Mouse (Mus musculus): ENCODE measurements around the gene H2-Q7. TPM values are rescaled to one million over a fixed set of nuclear protein-coding genes. Genes with fewer than 3 reads are reported as not detected.
"Not testable (repeated sequence)": the region's sequence is repeated elsewhere in the genome, so short reads cannot be mapped to it uniquely, and the experiment has no call there.

Gene H2-Q7
- polyA plus RNA-seq, 1 experiment from 2014 or later = 10.0 TPM

DNA sequence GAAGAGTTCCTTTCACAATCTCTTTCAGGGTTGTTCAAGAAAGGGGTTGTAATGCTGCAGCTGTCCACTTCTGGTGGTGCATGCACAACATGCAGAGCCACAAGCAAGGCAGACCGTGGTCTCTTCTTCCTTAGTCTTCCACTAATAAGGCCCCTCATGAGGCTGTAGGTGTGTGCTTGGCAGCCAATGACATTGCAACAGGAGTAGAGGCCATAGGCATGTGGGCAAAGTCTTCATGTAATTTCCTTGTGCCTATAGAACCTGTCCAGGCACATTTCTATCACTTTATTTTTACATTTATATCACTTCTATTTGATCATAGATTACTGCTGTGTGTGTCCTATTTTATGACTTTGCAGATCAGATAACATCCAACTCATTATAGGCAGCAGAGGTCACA lies 19.3 kb downstream of the H2-Q7 start:
- not testable (repeated sequence) for DNase-seq (ENCODE audit: low spot score, missing footprints); ATAC-seq (ENCODE audit: low FRiP score); H3K27ac ChIP-seq (ENCODE audit: low read depth, low read length)

DNA sequence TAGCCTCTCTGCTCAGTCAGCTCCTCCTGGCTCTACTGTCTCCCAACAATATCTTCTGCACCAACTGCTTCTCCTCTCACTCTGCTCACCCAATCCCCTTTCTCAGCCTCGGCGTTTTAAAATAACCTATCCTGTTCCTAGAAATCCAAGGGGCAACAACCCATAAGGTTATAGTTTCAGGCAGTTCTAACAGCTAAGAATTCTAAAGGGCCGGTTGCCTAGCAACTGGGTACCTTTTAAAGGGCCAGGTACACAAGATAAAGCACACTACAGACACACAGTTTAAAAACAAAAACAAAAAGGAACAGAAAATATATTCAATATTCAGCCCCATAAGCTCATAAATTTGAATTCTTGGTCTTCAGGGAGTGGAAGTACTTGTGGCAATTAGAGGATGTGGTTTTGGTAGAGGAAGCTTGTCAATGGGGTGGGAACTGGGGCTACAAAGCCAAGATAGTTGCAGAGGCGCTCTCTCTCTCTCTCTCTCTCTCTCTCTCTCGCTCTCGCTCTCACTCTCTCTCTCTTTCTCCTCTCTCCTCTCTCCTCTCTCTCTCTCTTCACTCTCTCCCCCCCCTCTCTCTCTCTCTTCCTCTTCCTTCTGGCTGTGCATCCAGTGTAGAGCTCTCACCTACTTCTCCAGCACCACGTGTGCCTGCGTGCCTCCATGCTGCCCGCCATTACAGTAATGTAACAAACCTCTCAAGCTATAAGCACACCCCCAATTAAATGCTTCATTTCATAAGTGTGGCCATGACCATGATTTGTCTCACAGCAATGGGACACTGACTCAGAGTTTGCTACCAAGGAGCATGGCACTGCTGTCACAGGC lies 21.8 kb downstream of the H2-Q7 start:
- DNase-seq (ENCODE audit: low spot score, missing footprints); H3K27ac ChIP-seq (ENCODE audit: low read depth, low read length); H3K4me3 ChIP-seq (ENCODE audit: low read depth, low read length); H3K9me3 ChIP-seq (ENCODE audit: control insufficient read depth, low read length); H3K36me3 ChIP-seq (ENCODE audit: control insufficient read depth, insufficient read depth, low read length); H3K4me2 ChIP-seq; H3K9ac ChIP-seq (ENCODE audit: low read length); ATAC-seq (ENCODE audit: low FRiP score); H3K4me1 ChIP-seq (ENCODE audit: control insufficient read depth, insufficient read depth, low read length); H3K27me3 ChIP-seq (ENCODE audit: control insufficient read depth, insufficient read depth, low read length): not testable (repeated sequence)
- 66% methylated on average over 3 of the region's 9 CpGs for WGBS

More for the DNA sequence above, 19.3 kb downstream of the H2-Q7 start:
- H3K4me2 ChIP-seq; H3K9ac ChIP-seq (ENCODE audit: low read length); H3K9me3 ChIP-seq (ENCODE audit: control insufficient read depth, low read length); H3K4me3 ChIP-seq (ENCODE audit: low read depth, low read length); H3K27me3 ChIP-seq (ENCODE audit: control insufficient read depth, insufficient read depth, low read length); H3K36me3 ChIP-seq (ENCODE audit: control insufficient read depth, insufficient read depth, low read length); H3K4me1 ChIP-seq (ENCODE audit: control insufficient read depth, insufficient read depth, low read length): not testable (repeated sequence)
- no CpG with 5 or more reads among the region's 1 CpGs for WGBS

DNA sequence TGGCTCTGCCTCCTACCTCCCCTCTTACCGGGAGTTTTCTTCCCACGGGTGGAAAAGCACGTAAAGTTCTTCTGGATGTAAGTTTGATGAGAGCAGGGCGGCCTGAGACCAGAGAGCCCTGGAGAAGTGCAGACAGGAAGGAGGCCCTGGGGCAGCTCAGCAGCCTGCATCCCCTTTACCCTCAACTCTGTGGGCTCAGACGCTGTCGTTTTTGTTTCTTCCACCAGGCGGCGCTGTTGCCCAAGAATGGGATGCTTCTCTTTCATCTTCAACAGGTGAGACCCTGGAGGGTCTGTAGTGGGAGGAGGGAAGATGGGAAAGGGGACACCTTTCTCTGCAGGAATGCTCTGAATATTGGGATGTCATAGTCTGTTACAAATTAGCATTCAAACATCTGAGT lies 26.7 kb downstream of the H2-Q7 start:
- H3K9me3 ChIP-seq (ENCODE audit: control insufficient read depth, low read length); ATAC-seq (ENCODE audit: low FRiP score); H3K4me2 ChIP-seq; H3K27ac ChIP-seq (ENCODE audit: low read depth, low read length); H3K36me3 ChIP-seq (ENCODE audit: control insufficient read depth, insufficient read depth, low read length); H3K4me3 ChIP-seq (ENCODE audit: low read depth, low read length); H3K9ac ChIP-seq (ENCODE audit: low read length); H3K4me1 ChIP-seq (ENCODE audit: control insufficient read depth, insufficient read depth, low read length): not testable (repeated sequence)
- 3% methylated on average over 8 of the region's 8 CpGs for whole genome bisulfite sequencing
- peaks cover 18% of the 10 kb centered on the region for H3K27me3 ChIP-seq (ENCODE audit: control insufficient read depth, insufficient read depth, low read length)
- peak; percentile 95 for DNase-seq (ENCODE audit: low spot score, missing footprints)

GRCm38 (mm10) chr17:35468936-35469335 lies 30.0 kb downstream of the H2-Q7 start:
- 67% methylated on average over 3 of the region's 3 CpGs for WGBS
- ATAC-seq (ENCODE audit: low FRiP score); H3K27ac ChIP-seq (ENCODE audit: low read depth, low read length); H3K4me2 ChIP-seq; H3K9me3 ChIP-seq (ENCODE audit: control insufficient read depth, low read length); H3K36me3 ChIP-seq (ENCODE audit: control insufficient read depth, insufficient read depth, low read length); DNase-seq (ENCODE audit: low spot score, missing footprints); H3K4me1 ChIP-seq (ENCODE audit: control insufficient read depth, insufficient read depth, low read length); H3K4me3 ChIP-seq (ENCODE audit: low read depth, low read length); H3K9ac ChIP-seq (ENCODE audit: low read length): not testable (repeated sequence)
- H3K27me3 ChIP-seq (ENCODE audit: control insufficient read depth, insufficient read depth, low read length) = peaks cover 21% of the 10 kb centered on the region

DNA sequence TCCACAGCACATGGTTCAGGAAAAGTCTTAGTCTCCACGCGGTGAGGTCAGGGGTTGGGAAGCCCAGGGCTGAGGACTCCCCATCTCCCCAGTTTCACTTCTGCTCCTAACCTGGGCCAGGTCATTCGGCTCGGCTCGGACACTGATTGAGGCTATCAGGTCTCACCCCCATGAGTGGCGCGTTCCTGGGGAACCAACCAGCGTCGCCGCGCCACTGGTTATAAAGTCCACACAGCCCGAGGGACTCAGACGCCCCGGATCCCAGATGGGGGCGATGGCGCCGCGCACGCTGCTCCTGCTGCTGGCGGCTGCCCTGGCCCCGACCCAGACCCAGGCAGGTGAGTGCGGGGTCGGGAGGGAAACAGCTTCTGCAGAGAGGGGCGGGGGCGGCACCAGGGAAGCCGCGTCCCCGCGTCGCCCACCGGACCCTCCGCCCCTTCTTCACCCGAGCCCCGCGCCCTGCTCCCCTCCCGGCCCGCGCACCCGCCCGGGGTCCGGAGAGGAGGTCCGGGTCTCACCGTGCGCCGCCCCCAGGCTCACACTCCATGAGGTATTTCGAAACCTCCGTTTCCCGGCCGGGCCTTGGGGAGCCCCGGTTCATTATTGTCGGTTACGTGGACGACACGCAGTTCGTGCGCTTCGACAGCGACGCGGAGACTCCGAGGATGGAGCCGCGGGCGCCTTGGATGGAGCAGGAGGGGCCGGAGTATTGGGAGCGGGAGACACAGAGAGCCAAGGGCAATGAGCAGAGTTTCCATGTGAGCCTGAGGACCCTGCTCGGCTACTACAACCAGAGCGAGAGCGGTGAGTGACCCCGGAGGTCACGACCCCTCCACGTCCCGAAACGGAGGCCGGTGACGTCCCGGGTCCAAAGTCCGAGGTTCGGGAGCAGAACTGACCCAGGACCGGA lies 31.1 kb downstream of the H2-Q7 start, which contains the start of gene H2-Q10:
TSS of gene H2-Q10 (plus strand) at position 248 of the 910 bp plus-strand sequence.
- Histone ChIP-seq H3K9ac (ENCODE audit: low read length) (peak within 1 kb of the TSS; percentile 18; the same call in 1 of the 2 replicates), H3K27me3 (ENCODE audit: control insufficient read depth, insufficient read depth, low read length) (peaks cover 21% of the 10 kb centered on the region), H3K4me1 (ENCODE audit: control insufficient read depth, insufficient read depth, low read length) (peaks cover 8% of the 10 kb centered on the region), H3K36me3 (ENCODE audit: control insufficient read depth, insufficient read depth, low read length) (no peaks in the 10 kb centered on the region), H3K4me2 (peak within 1 kb of the TSS; percentile 64), H3K4me3 (ENCODE audit: low read depth, low read length) (peak within 1 kb of the TSS; percentile 37), H3K9me3 (ENCODE audit: control insufficient read depth, low read length) (no peaks in the 10 kb centered on the region), H3K27ac (ENCODE audit: low read depth, low read length) (no peak within 1 kb of the TSS)
- ATAC-seq (ENCODE audit: low FRiP score) (0 out of 2 replicates have a peak, but pooled peaks have one; percentile 9), DNase-seq (ENCODE audit: low spot score, missing footprints) (peak; percentile 91)
- WGBS = 2% methylated on average over 75 of the region's 80 CpGs

- ATAC-seq (ENCODE audit: low FRiP score) (no peak), DNase-seq (ENCODE audit: low spot score, missing footprints) (peak; percentile 92)
- Histone ChIP-seq H3K27me3 (ENCODE audit: control insufficient read depth, insufficient read depth, low read length) (no peaks in the 10 kb centered on the region), H3K4me1 (ENCODE audit: control insufficient read depth, insufficient read depth, low read length) (no peaks in the 10 kb centered on the region), H3K9ac (ENCODE audit: low read length) (no peak overlapping the region), H3K36me3 (ENCODE audit: control insufficient read depth, insufficient read depth, low read length) (no peaks in the 10 kb centered on the region), H3K4me2 (no peak overlapping the region), H3K9me3 (ENCODE audit: control insufficient read depth, low read length) (no peaks in the 10 kb centered on the region), H3K27ac (ENCODE audit: low read depth, low read length) (no peak overlapping the region), H3K4me3 (ENCODE audit: low read depth, low read length) (no peak overlapping the region)
- WGBS = 2% methylated on average over 9 of the region's 9 CpGs
Measured at GRCm38 (mm10) chr17:35484066-35484465, 45.1 kb downstream of the H2-Q7 start.

DNA sequence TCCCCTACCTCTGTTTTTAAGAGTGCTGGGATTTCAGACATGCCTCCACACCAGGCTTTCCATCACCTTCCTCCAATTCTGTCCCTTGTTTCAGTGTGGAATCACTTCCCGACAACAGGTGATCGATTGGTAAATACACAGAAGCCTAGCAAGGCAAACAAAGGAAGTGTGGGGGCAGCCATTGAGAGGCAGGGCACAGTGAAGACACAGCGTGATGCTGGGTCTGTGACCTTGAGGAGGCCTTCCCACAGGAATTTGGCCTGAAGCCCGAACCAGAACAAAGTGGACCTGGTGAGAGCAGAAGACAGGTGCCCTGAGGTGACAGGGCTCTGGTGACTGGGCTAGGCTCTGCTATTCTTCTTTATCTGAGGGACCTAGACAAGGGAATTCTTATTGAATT lies 46.7 kb downstream of the H2-Q7 start:
- Histone ChIP-seq H3K9ac (ENCODE audit: low read length) (no peak overlapping the region), H3K4me2 (no peak overlapping the region), H3K36me3 (ENCODE audit: control insufficient read depth, insufficient read depth, low read length) (no peaks in the 10 kb centered on the region), H3K4me1 (ENCODE audit: control insufficient read depth, insufficient read depth, low read length) (no peaks in the 10 kb centered on the region), H3K27ac (ENCODE audit: low read depth, low read length) (no peak overlapping the region), H3K9me3 (ENCODE audit: control insufficient read depth, low read length) (no peaks in the 10 kb centered on the region), H3K4me3 (ENCODE audit: low read depth, low read length) (no peak overlapping the region), H3K27me3 (ENCODE audit: control insufficient read depth, insufficient read depth, low read length) (no peaks in the 10 kb centered on the region)
- ATAC-seq (ENCODE audit: low FRiP score) = no peak
- DNase-seq (ENCODE audit: low spot score, missing footprints) = peak; percentile 67
- WGBS = 43% methylated on average over 4 of the region's 4 CpGs

- no peak overlapping the region for H3K9ac ChIP-seq (ENCODE audit: low read length)
- no peak overlapping the region for H3K27ac ChIP-seq (ENCODE audit: low read depth, low read length)
- no peak overlapping the region for H3K4me3 ChIP-seq (ENCODE audit: low read depth, low read length)
- no peaks in the 10 kb centered on the region for H3K9me3 ChIP-seq (ENCODE audit: control insufficient read depth, low read length)
- 67% methylated on average over 10 of the region's 10 CpGs for WGBS
- H3K4me2 ChIP-seq = no peak overlapping the region
- peak; percentile 73 for DNase-seq (ENCODE audit: low spot score, missing footprints)
- no peak for ATAC-seq (ENCODE audit: low FRiP score)
- no peaks in the 10 kb centered on the region for H3K27me3 ChIP-seq (ENCODE audit: control insufficient read depth, insufficient read depth, low read length)
- H3K36me3 ChIP-seq (ENCODE audit: control insufficient read depth, insufficient read depth, low read length) = no peaks in the 10 kb centered on the region
- no peaks in the 10 kb centered on the region for H3K4me1 ChIP-seq (ENCODE audit: control insufficient read depth, insufficient read depth, low read length)
Measured at GRCm38 (mm10) chr17:35486726-35487125, 47.8 kb downstream of the H2-Q7 start.

DNA sequence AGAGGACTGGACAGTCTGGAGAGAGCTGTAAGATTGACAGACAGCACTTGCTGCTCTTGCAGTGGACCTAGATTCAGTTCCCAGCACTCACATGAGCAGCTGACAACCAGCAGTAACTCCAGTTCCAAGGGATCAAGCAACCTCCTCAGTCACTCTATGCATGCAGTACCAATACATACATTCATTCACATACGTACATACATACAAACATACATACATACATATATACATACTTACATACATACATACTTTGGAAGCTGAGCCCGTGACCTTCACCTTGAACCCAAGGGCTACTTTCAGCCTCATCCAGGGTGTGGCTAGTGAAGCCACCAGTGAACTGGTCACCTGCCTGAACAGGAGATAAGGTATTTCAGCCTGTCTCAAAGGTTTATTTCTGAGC lies 49.1 kb downstream of the H2-Q7 start:
- no peaks in the 10 kb centered on the region for H3K9me3 ChIP-seq (ENCODE audit: control insufficient read depth, low read length)
- H3K9ac ChIP-seq (ENCODE audit: low read length) = no peak overlapping the region
- H3K4me1 ChIP-seq (ENCODE audit: control insufficient read depth, insufficient read depth, low read length) = no peaks in the 10 kb centered on the region
- no peak overlapping the region for H3K27ac ChIP-seq (ENCODE audit: low read depth, low read length)
- no peaks in the 10 kb centered on the region for H3K27me3 ChIP-seq (ENCODE audit: control insufficient read depth, insufficient read depth, low read length)
- 88% methylated on average over 2 of the region's 2 CpGs for WGBS
- no peak for ATAC-seq (ENCODE audit: low FRiP score)
- H3K4me2 ChIP-seq = no peak overlapping the region
- no peaks in the 10 kb centered on the region for H3K36me3 ChIP-seq (ENCODE audit: control insufficient read depth, insufficient read depth, low read length)
- peak; percentile 82 for DNase-seq (ENCODE audit: low spot score, missing footprints)
- H3K4me3 ChIP-seq (ENCODE audit: low read depth, low read length) = no peak overlapping the region

Measured in midbrain, embryonic 11.5 days (tissue).